Comparison of ENCODE assay signal across 18 mouse cellular contexts in genomic region chr2:60845316-60845894, GRCm38 (mm10).
DNase-seq lines count a peak whose midpoint lies in the region; ATAC-seq lines count a peak whose summit lies in the region.
"Had no signal": no experiment of that assay in that cellular context is flagged by ENCODE, and none has a peak within 500 bp of the region (broad histone marks: within the 10 kb centered on the region; RNA-seq: fewer than 3 reads in every experiment).

No protein-coding gene starts in this region.

- peaks cover 37% of the 10 kb centered on the region for H3K4me1 ChIP-seq in liver, embryonic 12.5 days
- no peaks in the 10 kb centered on the region for H3K4me1 ChIP-seq in hindbrain, embryonic 11.5 days (replicated peaks; ENCODE audit: control insufficient read depth, insufficient read depth, low read length)
- H3K4me1 ChIP-seq in intestine, embryonic 16.5 days (ENCODE audit: control insufficient read depth, insufficient read depth, low read length), result peaks cover 8% of the 10 kb centered on the region; the same call in 1 of the 2 replicates
- H3K4me1 ChIP-seq: forebrain, embryonic 15.5 days had no signal

- peaks cover 15% of the 10 kb centered on the region for H3K36me3 ChIP-seq in liver, embryonic 12.5 days
- no peaks in the 10 kb centered on the region for H3K36me3 ChIP-seq in hindbrain, embryonic 11.5 days (ENCODE audit: control insufficient read depth, insufficient read depth, low read length)
- no peaks in the 10 kb centered on the region for H3K36me3 ChIP-seq in intestine, embryonic 16.5 days (ENCODE audit: control insufficient read depth, insufficient read depth, low read length)
- H3K36me3 ChIP-seq: forebrain, embryonic 15.5 days; neural tube, embryonic 15.5 days had no signal

- peak; percentile 86 for ATAC-seq in liver, embryonic 12.5 days
- no peak for ATAC-seq in hindbrain, embryonic 11.5 days (ENCODE audit: low FRiP score)
- ATAC-seq in erythroid progenitor cell, adult 5-6 weeks (replicated peaks; ENCODE audit: low FRiP score, poor library complexity, severe bottlenecking), result no peak
- ATAC-seq in intestine, embryonic 16.5 days, result no peak
- ATAC-seq: forebrain, embryonic 15.5 days had no signal

- DNase-seq in lung, postnatal 36 days, result peak; percentile 39
- no peak for DNase-seq in lung, postnatal 10 days
- peak; percentile 28 for DNase-seq in T-cell, adult 2 months (ENCODE audit: low spot score)
- peak; percentile 36 for DNase-seq in naive thymus-derived CD4-positive, alpha-beta T cell, adult 2 months (ENCODE audit: low read depth)
- DNase-seq in hindbrain, embryonic 11.5 days (ENCODE audit: low spot score), result no peak
- DNase-seq: adrenal gland, postnatal 10 days; cerebellum, postnatal 36 days; gastrocnemius, postnatal 25 days; thymus, adult 2 months had no signal

- peak overlapping the region; percentile 20 for H3K4me2 ChIP-seq in liver, embryonic 12.5 days
- H3K4me2 ChIP-seq in hindbrain, embryonic 11.5 days (replicated peaks; ENCODE audit: low read depth, low read length), result no peak overlapping the region
- no peak overlapping the region for H3K4me2 ChIP-seq in intestine, embryonic 16.5 days (ENCODE audit: low read depth, low read length)
- H3K4me2 ChIP-seq: embryonic facial prominence, embryonic 13.5 days; forebrain, embryonic 15.5 days; hindbrain, embryonic 14.5 days; neural tube, embryonic 15.5 days had no signal

- no peaks in the 10 kb centered on the region for H3K27me3 ChIP-seq in liver, embryonic 12.5 days (replicated peaks)
- no peaks in the 10 kb centered on the region for H3K27me3 ChIP-seq in hindbrain, embryonic 11.5 days (ENCODE audit: control insufficient read depth, insufficient read depth, low read length)
- H3K27me3 ChIP-seq in intestine, embryonic 16.5 days (replicated peaks; ENCODE audit: control insufficient read depth, insufficient read depth, low read length), result no peaks in the 10 kb centered on the region
- H3K27me3 ChIP-seq: embryonic facial prominence, embryonic 13.5 days; forebrain, embryonic 15.5 days; neural tube, embryonic 15.5 days had no signal

- no peak overlapping the region for H3K27ac ChIP-seq in liver, embryonic 12.5 days
- H3K27ac ChIP-seq in hindbrain, embryonic 11.5 days (ENCODE audit: low read depth, low read length), result no peak overlapping the region
- no peak overlapping the region for H3K27ac ChIP-seq in intestine, embryonic 16.5 days (ENCODE audit: low read length)
- H3K27ac ChIP-seq: embryonic facial prominence, embryonic 13.5 days; forebrain, embryonic 15.5 days; hindbrain, embryonic 14.5 days; left cerebral cortex, adult 2 months; macrophage; neural tube, embryonic 15.5 days had no signal

- no peak overlapping the region for H3K4me3 ChIP-seq in liver, embryonic 12.5 days
- H3K4me3 ChIP-seq in hindbrain, embryonic 11.5 days (ENCODE audit: low read depth, low read length), result no peak overlapping the region
- no peak overlapping the region for H3K4me3 ChIP-seq in intestine, embryonic 16.5 days (ENCODE audit: low read length)
- H3K4me3 ChIP-seq: embryonic facial prominence, embryonic 13.5 days; forebrain, embryonic 15.5 days; left cerebral cortex, adult 2 months; neural tube, embryonic 15.5 days had no signal

- WGBS in liver, embryonic 12.5 days (ENCODE audit: insufficient replicate concordance), result 27% methylated on average over 5 of the region's 5 CpGs
- WGBS in hindbrain, embryonic 11.5 days, result 69% methylated on average over 5 of the region's 5 CpGs
- 58% methylated on average over 5 of the region's 5 CpGs for WGBS in intestine, embryonic 16.5 days

- H3K9ac ChIP-seq in liver, embryonic 12.5 days, result no peak overlapping the region
- H3K9ac ChIP-seq in hindbrain, embryonic 11.5 days (ENCODE audit: low read depth, low read length), result no peak overlapping the region
- H3K9ac ChIP-seq in intestine, embryonic 16.5 days (ENCODE audit: low read depth, low read length), result no peak overlapping the region
- H3K9ac ChIP-seq: embryonic facial prominence, embryonic 13.5 days; forebrain, embryonic 15.5 days; hindbrain, embryonic 14.5 days; neural tube, embryonic 15.5 days had no signal

- H3K9me3 ChIP-seq in liver, embryonic 12.5 days (replicated peaks), result no peaks in the 10 kb centered on the region
- H3K9me3 ChIP-seq in hindbrain, embryonic 11.5 days (ENCODE audit: control insufficient read depth, low read length), result no peaks in the 10 kb centered on the region
- no peaks in the 10 kb centered on the region for H3K9me3 ChIP-seq in intestine, embryonic 16.5 days (ENCODE audit: control insufficient read depth, low read length)
- H3K9me3 ChIP-seq: embryonic facial prominence, embryonic 13.5 days; forebrain, embryonic 15.5 days; neural tube, embryonic 15.5 days had no signal

Comparison
In these comparisons a context has a peak if more than half of its experiments do, and no peak if none do; other contexts are left out.
1. DNase-seq: peak in lung, postnatal 36 days (single experiment), T-cell, adult 2 months (single experiment) and naive thymus-derived CD4-positive, alpha-beta T cell, adult 2 months (single experiment); none in lung, postnatal 10 days (single experiment) and hindbrain, embryonic 11.5 days (single experiment).